Mouse (Mus musculus) intestine, embryonic 15.5 days (tissue): ENCODE measurements around the gene Atp5h. TPM values are rescaled to one million over a fixed set of nuclear protein-coding genes. Genes with fewer than 3 reads are reported as not detected.
"Not testable (repeated sequence)": the region's sequence is repeated elsewhere in the genome, so short reads cannot be mapped to it uniquely, and the experiment has no call there.

Experiments used
- ATAC-seq: fragments of 200-750 bp; cut with Nextera tagmentation; 2 replicates; pipeline ENCODE4 v1.8.0; 2017; ENCODE audit warnings: moderate TSS enrichment, moderate library complexity
- H3K27ac ChIP-seq: fragments of 300-500 bp; sonication (generic); 2 replicates; pipeline ENCODE4 v1.5.1; 2015; ENCODE audit warnings: mild to moderate bottlenecking, inconsistent platforms
- H3K27me3 ChIP-seq: fragments of 300-500 bp; sonication (generic); replicated peaks from 2 replicates; pipeline ENCODE4 v1.6.1; 2015; ENCODE audit warnings: inconsistent platforms
- H3K36me3 ChIP-seq: fragments of 300-500 bp; sonication (generic); 2 replicates; pipeline ENCODE4 v1.6.1; 2015; ENCODE audit warnings: inconsistent platforms
- H3K4me1 ChIP-seq: fragments of 300-500 bp; sonication (generic); replicated peaks from 2 replicates; pipeline ENCODE4 v1.6.1; 2015; ENCODE audit warnings: inconsistent platforms
- H3K4me2 ChIP-seq: fragments of 300-500 bp; sonication (generic); replicated peaks from 2 replicates; pipeline ENCODE4 v1.6.1; 2015; ENCODE audit warnings: mild to moderate bottlenecking, inconsistent platforms
- H3K4me3 ChIP-seq: fragments of 300-500 bp; sonication (generic); replicated peaks from 2 replicates; pipeline ENCODE4 v1.5.1; 2015; ENCODE audit warnings: inconsistent platforms
- H3K9ac ChIP-seq: fragments of 300-500 bp; sonication (generic); 2 replicates; pipeline ENCODE4 v1.6.1; 2015; ENCODE audit warnings: inconsistent platforms
- H3K9me3 ChIP-seq: fragments of 300-500 bp; sonication (generic); 2 replicates; pipeline ENCODE4 v1.6.1; 2016; ENCODE audit warnings: inconsistent platforms
- WGBS: fragments of 180-500 bp; shearing (Covaris S2); methylation state at CpG from one replicate; pipeline ENCODE4 v1.1.7; 2015; 5-methylcytosine and 5-hydroxymethylcytosine counted together
- polyA plus RNA-seq: library from polyadenylated mRNA; unstranded; fragments of >200 nt; fragmentation: Nextera tagmentation; extraction: Ambion mirVana; gene quantifications from 2 replicates; pipeline ENCODE4 v1.2.1, GENCODE M21; 2015

Atp5h gene
- polyA plus RNA-seq, result 989 and 991 TPM in 2 replicates

DNA sequence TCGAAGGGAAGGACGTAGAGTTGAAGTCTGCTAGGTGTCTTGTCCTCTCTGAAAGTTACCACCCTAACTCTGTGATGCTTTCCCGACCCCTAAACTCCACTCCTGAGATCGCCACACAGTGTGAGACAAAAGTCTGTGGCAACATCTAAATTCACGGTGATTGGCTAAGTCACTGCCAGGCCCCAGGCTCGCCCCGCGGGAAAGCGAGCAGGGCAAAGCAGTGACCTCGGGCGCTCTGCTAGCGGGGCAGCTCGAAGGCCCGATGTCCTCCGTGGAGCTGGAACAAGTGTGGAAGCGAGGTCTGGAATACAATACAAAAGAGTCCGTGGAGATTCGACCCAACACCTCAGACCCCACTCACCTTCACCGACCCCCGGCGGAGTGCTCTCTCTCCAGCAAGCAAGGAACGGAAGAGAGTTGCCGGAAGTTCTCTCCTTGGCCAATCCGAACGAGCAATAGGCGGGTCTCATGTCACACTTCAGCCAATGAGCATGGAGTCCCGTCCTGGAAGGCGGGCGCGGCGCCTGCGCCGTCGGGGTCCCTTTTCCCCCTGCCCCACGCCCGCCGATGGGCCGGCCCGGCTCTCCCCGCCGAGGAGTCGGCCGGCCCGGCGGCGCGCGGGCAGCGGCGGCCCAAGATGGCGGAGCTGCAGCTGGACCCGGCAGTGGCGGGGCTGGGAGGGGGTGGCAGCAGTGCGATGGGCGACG lies at the start of gene Atp5h, which contains the start of gene Kctd2:
TSS of gene Atp5h (minus strand) at position 432 of the 707 bp plus-strand sequence.
TSS of gene Kctd2 (plus strand) at position 598 of the 707 bp plus-strand sequence.
- Histone ChIP-seq H3K9me3 (no peaks in the 10 kb centered on the region), H3K9ac (peak within 1 kb of the TSS; percentile 95), H3K4me3 (peak within 1 kb of the TSS; percentile 92), H3K4me2 (peak within 1 kb of the TSS; percentile 87), H3K27me3 (no peaks in the 10 kb centered on the region), H3K36me3 (peaks cover 25% of the 10 kb centered on the region), H3K27ac (peak within 1 kb of the TSS; percentile 83), H3K4me1 (peaks cover 21% of the 10 kb centered on the region)
- peak; percentile 99 for ATAC-seq
- WGBS, result under 1% methylated on average over 52 of the region's 56 CpGs

DNA sequence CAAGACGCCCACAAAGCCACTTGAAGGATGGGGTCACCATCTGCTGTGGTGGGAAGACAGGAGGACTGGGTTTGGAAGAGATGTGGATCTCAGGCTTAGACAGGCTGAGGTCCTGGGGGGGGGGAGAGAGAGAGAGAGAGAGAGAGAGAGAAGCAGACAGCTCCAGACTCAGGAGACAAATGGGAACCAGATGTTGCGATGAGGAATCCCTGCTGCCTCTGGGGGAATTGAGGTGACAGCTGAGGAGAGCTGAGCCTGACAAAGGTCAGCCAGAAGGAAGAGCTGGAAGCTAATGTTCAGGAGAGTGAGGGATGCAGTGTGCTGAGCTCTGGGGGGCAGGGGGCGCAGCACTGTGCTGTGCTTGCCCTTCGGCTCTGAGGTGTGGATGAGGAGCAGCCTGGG lies 47.5 kb upstream of the Atp5h start:
- ATAC-seq, result no peak
- H3K27ac ChIP-seq, result no peak overlapping the region
- H3K36me3 ChIP-seq, result no peaks in the 10 kb centered on the region
- H3K4me1 ChIP-seq, result peaks cover 17% of the 10 kb centered on the region; the same call in 1 of the 2 replicates
- WGBS, result 32% methylated on average over 4 of the region's 4 CpGs
- no peaks in the 10 kb centered on the region for H3K9me3 ChIP-seq
- no peak overlapping the region for H3K4me3 ChIP-seq
- no peaks in the 10 kb centered on the region for H3K27me3 ChIP-seq
- no peak overlapping the region for H3K4me2 ChIP-seq
- no peak overlapping the region for H3K9ac ChIP-seq

DNA sequence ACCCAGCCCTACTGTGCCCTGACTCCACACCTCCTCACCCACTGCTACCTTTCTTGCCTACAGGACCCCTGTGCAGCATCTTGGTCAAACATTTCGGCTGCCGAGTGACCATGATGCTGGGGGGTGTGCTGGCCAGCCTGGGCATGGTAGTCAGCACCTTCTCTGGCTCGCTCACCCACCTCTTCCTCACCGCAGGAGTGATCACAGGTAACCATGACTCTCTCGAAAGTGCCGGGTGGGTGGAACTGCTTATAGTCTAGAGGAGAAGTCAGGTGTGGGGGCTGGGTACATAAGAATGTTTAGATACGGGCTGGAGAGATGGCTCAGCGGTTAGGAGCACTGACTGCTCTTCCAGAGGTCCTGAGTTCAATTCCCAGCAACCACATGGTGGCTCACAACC lies 45.1 kb upstream of the Atp5h start:
- WGBS, result 83% methylated on average over 8 of the region's 8 CpGs
- Histone ChIP-seq H3K36me3 (no peaks in the 10 kb centered on the region), H3K4me3 (no peak overlapping the region), H3K4me2 (no peak overlapping the region), H3K27ac (no peak overlapping the region), H3K9me3 (no peaks in the 10 kb centered on the region), H3K9ac (no peak overlapping the region), H3K4me1 (peaks cover 18% of the 10 kb centered on the region; the same call in 1 of the 2 replicates), H3K27me3 (no peaks in the 10 kb centered on the region)
- ATAC-seq, result no peak

DNA sequence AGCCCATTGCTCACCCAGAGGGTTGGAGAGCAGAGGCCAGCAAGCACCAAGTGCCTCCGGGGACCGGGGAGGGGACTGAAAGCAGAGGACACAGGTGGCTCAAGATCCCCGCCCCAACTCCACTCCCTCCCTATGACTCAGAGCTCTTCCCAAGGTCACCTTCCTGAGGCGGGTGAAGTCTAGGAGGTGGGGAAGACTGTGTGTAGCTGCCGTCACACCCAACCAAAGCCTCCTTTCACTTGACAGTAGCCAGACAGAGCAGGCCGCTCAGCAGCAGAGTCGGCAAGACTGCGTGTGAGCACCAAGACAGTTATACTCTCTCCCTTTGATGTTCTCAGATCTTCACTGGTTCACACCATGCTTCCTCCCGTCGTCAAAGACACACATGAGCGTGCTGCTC lies 43.6 kb upstream of the Atp5h start:
- Histone ChIP-seq H3K4me3 (no peak overlapping the region), H3K4me2 (peak overlapping the region; percentile 3; the same call in 1 of the 2 replicates), H3K27ac (no peak overlapping the region), H3K27me3 (no peaks in the 10 kb centered on the region), H3K36me3 (no peaks in the 10 kb centered on the region), H3K9me3 (no peaks in the 10 kb centered on the region), H3K4me1 (peaks cover 22% of the 10 kb centered on the region; the same call in 1 of the 2 replicates), H3K9ac (no peak overlapping the region)
- ATAC-seq, result peak; percentile 85
- WGBS, result 41% methylated on average over 11 of the region's 11 CpGs

DNA sequence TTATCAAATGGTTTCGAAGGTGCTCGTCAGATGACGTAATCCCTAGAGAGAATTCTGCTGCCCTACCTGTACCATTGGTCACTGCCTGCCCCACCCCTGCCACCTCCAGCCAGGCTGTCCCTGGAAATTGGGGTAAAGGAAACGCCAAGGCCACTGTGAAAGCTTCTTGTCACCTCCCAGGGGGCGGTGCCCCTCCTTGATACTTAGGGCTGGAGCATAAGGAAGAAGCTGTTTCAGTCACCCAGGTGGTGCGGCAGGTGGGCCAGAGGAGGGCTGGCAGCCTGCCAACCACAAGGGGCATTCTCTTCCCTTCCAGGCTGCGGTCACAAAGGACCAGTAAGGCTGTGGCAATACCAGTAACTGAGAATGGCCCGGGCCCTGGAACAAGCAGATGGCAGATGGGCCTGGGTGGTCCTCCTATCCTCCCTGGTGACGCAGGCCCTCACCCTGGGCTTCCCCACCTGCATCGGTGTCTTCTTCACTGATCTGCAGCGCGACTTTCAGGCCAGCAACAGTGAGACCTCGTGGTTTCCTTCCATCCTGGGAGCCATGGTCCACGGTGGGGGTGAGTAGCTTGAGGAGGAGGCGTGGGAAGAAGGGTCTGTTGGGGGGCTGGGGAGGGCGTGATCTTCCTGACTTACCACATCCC lies 42.6 kb upstream of the Atp5h start, which contains the start of gene Slc16a5:
TSS of gene Slc16a5 (plus strand) at position 232 of the 649 bp plus-strand sequence.
- peak; percentile 61 for ATAC-seq
- peak within 1 kb of the TSS; percentile 3; the same call in 1 of the 2 replicates for H3K4me2 ChIP-seq

DNA sequence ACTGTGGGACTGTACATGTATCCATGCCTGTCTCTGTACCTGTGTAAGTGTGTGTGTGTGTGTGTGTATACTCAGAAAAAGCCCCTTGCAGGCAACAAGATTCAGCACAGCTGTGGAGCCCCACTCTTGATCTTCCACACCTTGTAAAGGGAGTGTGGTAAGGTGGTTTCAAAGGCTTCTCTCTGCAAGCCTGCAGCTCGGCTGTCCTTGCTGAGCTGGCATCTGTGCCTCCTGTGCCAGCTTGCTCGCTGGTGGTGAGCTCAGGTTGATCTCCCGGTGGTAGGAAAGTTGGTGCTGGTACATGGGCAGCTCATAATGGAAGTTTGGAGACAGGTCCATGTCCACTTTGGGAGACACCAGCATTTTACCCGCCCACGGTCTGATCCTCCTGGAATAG lies 42.1 kb upstream of the Atp5h start:
- no peaks in the 10 kb centered on the region for H3K9me3 ChIP-seq
- H3K9ac ChIP-seq, result no peak overlapping the region
- no peak overlapping the region for H3K27ac ChIP-seq
- H3K4me1 ChIP-seq, result peaks cover 19% of the 10 kb centered on the region
- H3K4me3 ChIP-seq, result no peak overlapping the region
- no peaks in the 10 kb centered on the region for H3K36me3 ChIP-seq
- H3K4me2 ChIP-seq, result no peak overlapping the region
- 74% methylated on average over 5 of the region's 5 CpGs for WGBS
- ATAC-seq, result no peak
- H3K27me3 ChIP-seq, result no peaks in the 10 kb centered on the region

More for the DNA sequence above, 42.6 kb upstream of the Atp5h start, which contains the start of gene Slc16a5:
- no peaks in the 10 kb centered on the region for H3K9me3 ChIP-seq
- no peak within 1 kb of the TSS; the same call in 1 of the 2 replicates for H3K4me3 ChIP-seq
- peaks cover 20% of the 10 kb centered on the region for H3K4me1 ChIP-seq
- H3K27me3 ChIP-seq, result no peaks in the 10 kb centered on the region
- no peaks in the 10 kb centered on the region for H3K36me3 ChIP-seq
- no peak within 1 kb of the TSS for H3K9ac ChIP-seq
- peak within 1 kb of the TSS; percentile 19; the same call in 1 of the 2 replicates for H3K27ac ChIP-seq
- WGBS, result 71% methylated on average over 16 of the region's 16 CpGs

DNA sequence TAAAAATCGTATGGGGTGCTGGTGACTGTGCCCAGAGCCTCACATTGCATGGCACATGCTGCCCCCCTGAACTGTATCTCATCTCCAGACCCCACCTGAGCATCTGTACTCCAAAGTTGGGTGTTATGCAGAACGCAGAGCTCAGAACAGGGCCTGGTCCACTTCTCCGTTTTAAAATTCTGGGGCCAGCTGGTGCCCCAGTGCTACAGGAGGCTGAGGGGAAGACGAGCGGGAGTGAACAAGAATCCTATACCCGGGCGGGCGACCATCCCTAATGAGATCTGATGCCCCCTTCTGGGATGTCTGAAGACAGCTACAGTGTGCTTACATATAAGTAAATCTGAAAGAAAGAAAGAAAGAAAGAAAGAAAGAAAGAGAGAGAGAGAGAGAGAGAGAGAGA lies 41.2 kb upstream of the Atp5h start:
- Histone ChIP-seq H3K4me1 (peaks cover 26% of the 10 kb centered on the region), H3K4me2 (no peak overlapping the region)
- WGBS, result 32% methylated on average over 8 of the region's 8 CpGs

DNA sequence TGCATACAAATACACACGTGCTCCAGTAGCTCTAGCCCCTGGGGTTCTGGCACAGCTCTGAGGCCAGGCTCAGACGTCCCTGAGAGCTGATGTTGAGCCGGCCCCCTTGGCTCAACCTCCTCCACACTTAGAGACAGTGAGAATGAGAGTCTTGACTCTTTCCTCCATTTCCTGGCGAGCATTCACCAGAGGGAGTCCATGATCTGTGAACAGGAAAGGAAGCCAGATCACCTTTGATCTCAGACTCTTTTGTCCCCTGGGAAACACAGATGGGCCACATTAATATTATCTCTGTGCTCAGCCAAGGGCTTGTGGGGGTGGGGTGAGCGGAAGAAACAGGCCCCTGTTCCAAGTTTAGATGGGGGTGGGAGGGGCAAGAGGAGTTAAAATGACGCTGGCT lies 37.6 kb upstream of the Atp5h start:
- Histone ChIP-seq H3K9ac (no peak overlapping the region), H3K9me3 (no peaks in the 10 kb centered on the region), H3K4me3 (no peak overlapping the region), H3K4me2 (no peak overlapping the region), H3K4me1 (peaks cover 20% of the 10 kb centered on the region), H3K36me3 (no peaks in the 10 kb centered on the region), H3K27ac (no peak overlapping the region), H3K27me3 (no peaks in the 10 kb centered on the region)
- ATAC-seq, result no peak
- WGBS, result 29% methylated on average over 6 of the region's 6 CpGs

More for the DNA sequence above, 41.2 kb upstream of the Atp5h start:
- Histone ChIP-seq H3K27ac (no peak overlapping the region), H3K9me3 (no peaks in the 10 kb centered on the region), H3K4me3 (no peak overlapping the region), H3K9ac (no peak overlapping the region), H3K36me3 (no peaks in the 10 kb centered on the region), H3K27me3 (no peaks in the 10 kb centered on the region)
- no peak for ATAC-seq

DNA sequence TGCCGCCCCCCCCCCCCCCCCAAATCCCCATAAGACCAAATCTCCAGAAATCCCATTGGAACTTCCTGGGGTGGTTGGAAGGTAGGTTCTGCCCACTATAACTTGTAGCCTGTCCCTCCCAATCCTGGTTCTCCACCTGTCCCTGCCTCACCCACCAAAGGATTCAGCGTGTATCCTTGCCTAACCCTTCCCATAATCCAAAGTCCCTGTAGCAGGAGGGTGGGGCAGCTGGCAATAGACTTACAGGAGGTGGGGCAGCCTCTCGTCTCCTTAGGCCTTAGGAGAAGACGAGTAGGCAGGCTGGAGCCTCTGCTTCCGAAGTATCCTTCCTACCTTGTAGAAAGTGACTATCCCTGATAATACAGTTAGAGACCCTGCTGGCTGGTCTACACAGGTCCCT lies 36.4 kb upstream of the Atp5h start:
- Histone ChIP-seq H3K4me2 (no peak overlapping the region), H3K9me3 (no peaks in the 10 kb centered on the region), H3K4me1 (peaks cover 17% of the 10 kb centered on the region), H3K27ac (0 out of 2 replicates have a peak overlapping the region, but pooled peaks have one; percentile 40), H3K4me3 (no peak overlapping the region), H3K36me3 (no peaks in the 10 kb centered on the region), H3K27me3 (no peaks in the 10 kb centered on the region), H3K9ac (no peak overlapping the region)
- 69% methylated on average over 5 of the region's 5 CpGs for WGBS
- ATAC-seq, result peak; percentile 89

DNA sequence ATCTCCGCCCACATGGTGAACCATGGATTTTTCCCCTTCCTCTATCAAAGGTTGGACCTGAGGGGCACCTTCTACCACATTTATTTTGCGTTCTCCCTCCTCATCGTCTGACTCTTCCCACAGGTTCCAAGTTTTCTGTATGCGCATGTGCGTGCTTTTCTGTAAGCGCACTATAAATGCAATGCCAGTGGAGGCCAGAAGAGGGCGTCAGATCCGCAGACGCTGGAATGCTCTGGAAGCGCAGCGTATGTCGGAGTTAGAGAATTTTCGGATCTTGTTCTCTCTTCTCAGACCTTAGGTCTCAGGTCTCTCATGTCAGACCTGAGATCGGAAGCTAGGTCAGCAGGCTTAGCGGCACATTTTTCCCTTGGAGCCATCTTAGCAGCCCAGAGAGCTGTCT lies 35.9 kb upstream of the Atp5h start:
- WGBS, result 85% methylated on average over 15 of the region's 15 CpGs
- Histone ChIP-seq H3K4me2 (no peak overlapping the region), H3K9ac (no peak overlapping the region), H3K27me3 (no peaks in the 10 kb centered on the region), H3K4me3 (no peak overlapping the region), H3K4me1 (peaks cover 17% of the 10 kb centered on the region), H3K27ac (no peak overlapping the region), H3K9me3 (no peaks in the 10 kb centered on the region), H3K36me3 (no peaks in the 10 kb centered on the region)
- ATAC-seq, result no peak

DNA sequence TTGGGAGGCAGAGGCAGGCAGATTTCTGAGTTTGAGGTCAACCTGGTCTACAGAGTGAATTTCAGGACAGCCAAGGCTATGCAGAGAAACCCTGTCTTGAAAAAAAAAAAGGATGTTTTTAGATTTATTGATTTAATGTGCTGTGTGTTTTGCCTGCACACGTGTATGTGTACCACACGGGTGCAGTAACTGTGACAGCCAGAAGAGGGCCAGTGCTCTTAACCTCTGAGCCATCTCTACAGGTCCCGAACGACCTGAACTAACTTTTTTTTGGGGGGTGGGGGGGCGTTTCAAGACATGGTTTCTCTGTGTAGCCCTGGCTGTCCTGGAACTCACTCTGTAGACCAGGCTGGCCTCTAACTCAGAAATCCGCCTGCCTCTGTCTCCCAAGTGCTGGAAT lies 35.1 kb upstream of the Atp5h start:
- H3K27ac ChIP-seq, H3K4me3 ChIP-seq, H3K9me3 ChIP-seq, H3K9ac ChIP-seq, H3K27me3 ChIP-seq, ATAC-seq, H3K36me3 ChIP-seq, H3K4me2 ChIP-seq: not testable (repeated sequence)
- WGBS, result 86% methylated on average over 6 of the region's 6 CpGs
- peaks cover 17% of the 10 kb centered on the region for H3K4me1 ChIP-seq

DNA sequence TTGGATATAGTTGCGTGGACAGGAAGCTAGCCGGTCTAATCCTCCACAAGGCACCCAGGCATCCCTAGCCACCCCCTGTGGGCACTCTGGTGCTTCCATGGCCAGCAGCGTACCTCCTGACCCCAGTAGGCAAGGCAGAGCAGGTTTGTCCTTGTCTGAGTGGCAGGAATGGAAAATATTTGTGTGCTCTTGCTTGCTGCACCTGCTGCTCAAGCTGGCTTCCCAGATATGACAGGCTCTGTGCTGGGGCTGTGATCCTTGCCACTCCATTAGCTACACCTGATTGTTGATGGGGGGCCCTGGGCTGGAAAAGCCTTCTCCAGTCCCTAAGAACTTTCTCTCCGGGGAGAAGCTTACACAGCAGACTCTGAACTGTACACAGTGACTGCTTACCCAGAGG lies 33.5 kb upstream of the Atp5h start:
- H3K27ac ChIP-seq, result no peak overlapping the region
- H3K4me1 ChIP-seq, result peaks cover 25% of the 10 kb centered on the region
- H3K9me3 ChIP-seq, result no peaks in the 10 kb centered on the region
- no peak for ATAC-seq
- no peaks in the 10 kb centered on the region for H3K27me3 ChIP-seq
- no peak overlapping the region for H3K4me2 ChIP-seq
- no peak overlapping the region for H3K9ac ChIP-seq
- H3K4me3 ChIP-seq, result no peak overlapping the region
- 70% methylated on average over 4 of the region's 4 CpGs for WGBS
- H3K36me3 ChIP-seq, result no peaks in the 10 kb centered on the region
